Mouse (Mus musculus): ENCODE data around the gene C130079G13Rik.
"Not testable (repeated sequence)": the region's sequence is repeated elsewhere in the genome, so short reads cannot be mapped to it uniquely, and the experiment has no call there.

The C130079G13Rik gene

GRCm38 (mm10) chr3:59924914-59925313 is at the start of gene C130079G13Rik:
Gene C130079G13Rik, plus strand, starts transcription at chr3:59925214.
- DNase-seq (ENCODE audit: low spot score in 2 of 2): no peak

- DNase-seq (ENCODE audit: low spot score in 2 of 2): not testable (repeated sequence)
Observed at GRCm38 (mm10) chr3:59877601-59878000, 47.4 kb upstream of the C130079G13Rik start.

- not testable (repeated sequence) for DNase-seq (ENCODE audit: low spot score in 2 of 2)
Observed at GRCm38 (mm10) chr3:59879801-59880554, 45.0 kb upstream of the C130079G13Rik start.

GRCm38 (mm10) chr3:59893276-59893675 is 31.7 kb upstream of the C130079G13Rik start:
- no peak for DNase-seq (ENCODE audit: low spot score in 2 of 2)

GRCm38 (mm10) chr3:59934621-59935020 is 9.6 kb downstream of the C130079G13Rik start:
- no peak for DNase-seq (ENCODE audit: low spot score in 2 of 2)

- no peak for DNase-seq (ENCODE audit: low spot score in 2 of 2)
Observed at GRCm38 (mm10) chr3:59947294-59947950, 22.4 kb downstream of the C130079G13Rik start.

GRCm38 (mm10) chr3:59970891-59971290 is 45.9 kb downstream of the C130079G13Rik start:
- no peak for DNase-seq (ENCODE audit: low spot score in 2 of 2)

- DNase-seq (ENCODE audit: low spot score in 2 of 2): no peak
Observed at GRCm38 (mm10) chr3:59974591-59974990, 49.6 kb downstream of the C130079G13Rik start.
